Mouse (Mus musculus): ENCODE measurements around the gene Pink1. TPM values are rescaled to one million over a fixed set of nuclear protein-coding genes. Genes with fewer than 3 reads are reported as not detected.
A peak's percentile ranks its signal among the peaks of the same experiment; 100 is the strongest.

The Pink1 gene
- polyA plus RNA-seq, 1 experiment from 2014 or later = 24.1 TPM

- Histone ChIP-seq H3K36me3 (ENCODE audit: control insufficient read depth, insufficient read depth, low read length) (no peaks in the 10 kb centered on the region), H3K4me2 (replicated peaks; ENCODE audit: low read depth, low read length) (no peak overlapping the region), H3K4me1 (ENCODE audit: control insufficient read depth, insufficient read depth, low read length) (no peaks in the 10 kb centered on the region), H3K9me3 (ENCODE audit: control insufficient read depth, low read depth, low read length) (no peaks in the 10 kb centered on the region), H3K27ac (ENCODE audit: low read length) (no peak overlapping the region), H3K27me3 (ENCODE audit: control insufficient read depth, insufficient read depth, low read length) (no peaks in the 10 kb centered on the region), H3K4me3 (ENCODE audit: low read depth, low read length) (no peak overlapping the region), H3K9ac (replicated peaks; ENCODE audit: low read depth, low read length) (no peak overlapping the region)
- WGBS = 85% methylated on average over 12 of the region's 12 CpGs
- no peak for ATAC-seq (ENCODE audit: insufficient number of reproducible peaks, insufficient read depth, low FRiP score, low read depth)
Measured at GRCm38 (mm10) chr4:138286411-138286810, 39.7 kb downstream of the Pink1 start.

GRCm38 (mm10) chr4:138282834-138283233, 43.3 kb downstream of the Pink1 start:
- no peaks in the 10 kb centered on the region for H3K36me3 ChIP-seq (ENCODE audit: control insufficient read depth, insufficient read depth, low read length)
- H3K4me1 ChIP-seq (ENCODE audit: control insufficient read depth, insufficient read depth, low read length) = no peaks in the 10 kb centered on the region
- 21% methylated on average over 4 of the region's 4 CpGs for WGBS
- H3K9me3 ChIP-seq (ENCODE audit: control insufficient read depth, low read depth, low read length) = no peaks in the 10 kb centered on the region
- no peak for ATAC-seq (ENCODE audit: insufficient number of reproducible peaks, insufficient read depth, low FRiP score, low read depth)
- H3K4me3 ChIP-seq (ENCODE audit: low read depth, low read length) = no peak overlapping the region
- no peak overlapping the region for H3K27ac ChIP-seq (ENCODE audit: low read length)
- H3K9ac ChIP-seq (replicated peaks; ENCODE audit: low read depth, low read length) = no peak overlapping the region
- H3K4me2 ChIP-seq (replicated peaks; ENCODE audit: low read depth, low read length) = no peak overlapping the region
- H3K27me3 ChIP-seq (ENCODE audit: control insufficient read depth, insufficient read depth, low read length) = no peaks in the 10 kb centered on the region

- H3K27ac ChIP-seq (ENCODE audit: low read length) = no peak overlapping the region
- H3K9me3 ChIP-seq (ENCODE audit: control insufficient read depth, low read depth, low read length) = no peaks in the 10 kb centered on the region
- no peak overlapping the region for H3K4me3 ChIP-seq (ENCODE audit: low read depth, low read length)
- H3K27me3 ChIP-seq (ENCODE audit: control insufficient read depth, insufficient read depth, low read length) = no peaks in the 10 kb centered on the region
- H3K4me2 ChIP-seq (replicated peaks; ENCODE audit: low read depth, low read length) = no peak overlapping the region
- H3K9ac ChIP-seq (replicated peaks; ENCODE audit: low read depth, low read length) = no peak overlapping the region
- WGBS = 65% methylated on average over 7 of the region's 7 CpGs
- no peaks in the 10 kb centered on the region for H3K4me1 ChIP-seq (ENCODE audit: control insufficient read depth, insufficient read depth, low read length)
- no peak for ATAC-seq (ENCODE audit: insufficient number of reproducible peaks, insufficient read depth, low FRiP score, low read depth)
- H3K36me3 ChIP-seq (ENCODE audit: control insufficient read depth, insufficient read depth, low read length) = no peaks in the 10 kb centered on the region
Measured at GRCm38 (mm10) chr4:138278346-138278745, 47.8 kb downstream of the Pink1 start.

GRCm38 (mm10) chr4:138272011-138272997, 53.8 kb downstream of the Pink1 start:
- H3K4me1 ChIP-seq (ENCODE audit: control insufficient read depth, insufficient read depth, low read length) = no peaks in the 10 kb centered on the region
- no peak overlapping the region for H3K9ac ChIP-seq (replicated peaks; ENCODE audit: low read depth, low read length)
- WGBS = 64% methylated on average over 14 of the region's 14 CpGs
- no peak overlapping the region for H3K4me3 ChIP-seq (ENCODE audit: low read depth, low read length)
- no peak overlapping the region for H3K4me2 ChIP-seq (replicated peaks; ENCODE audit: low read depth, low read length)
- no peaks in the 10 kb centered on the region for H3K9me3 ChIP-seq (ENCODE audit: control insufficient read depth, low read depth, low read length)
- ATAC-seq (ENCODE audit: insufficient number of reproducible peaks, insufficient read depth, low FRiP score, low read depth) = peak; percentile 64; the same call in 1 of the 2 replicates
- H3K27ac ChIP-seq (ENCODE audit: low read length) = no peak overlapping the region
- no peaks in the 10 kb centered on the region for H3K27me3 ChIP-seq (ENCODE audit: control insufficient read depth, insufficient read depth, low read length)
- H3K36me3 ChIP-seq (ENCODE audit: control insufficient read depth, insufficient read depth, low read length) = no peaks in the 10 kb centered on the region

GRCm38 (mm10) chr4:138267869-138268268, 58.2 kb downstream of the Pink1 start:
- Histone ChIP-seq H3K27ac (ENCODE audit: low read length) (no peak overlapping the region), H3K9me3 (ENCODE audit: control insufficient read depth, low read depth, low read length) (no peaks in the 10 kb centered on the region), H3K4me1 (ENCODE audit: control insufficient read depth, insufficient read depth, low read length) (0 out of 2 replicates have a peak, but pooled peaks cover 1% of the 10 kb centered on the region), H3K9ac (replicated peaks; ENCODE audit: low read depth, low read length) (no peak overlapping the region), H3K4me3 (ENCODE audit: low read depth, low read length) (no peak overlapping the region), H3K27me3 (ENCODE audit: control insufficient read depth, insufficient read depth, low read length) (no peaks in the 10 kb centered on the region; the same call in 1 of the 2 replicates), H3K4me2 (replicated peaks; ENCODE audit: low read depth, low read length) (no peak overlapping the region), H3K36me3 (ENCODE audit: control insufficient read depth, insufficient read depth, low read length) (no peaks in the 10 kb centered on the region)
- WGBS = 79% methylated on average over 10 of the region's 10 CpGs
- no peak for ATAC-seq (ENCODE audit: insufficient number of reproducible peaks, insufficient read depth, low FRiP score, low read depth)

Small RNA genes within 50 kb of the gene (microRNA-seq; reads per million reads assigned to microRNA genes)
- gene Gm27646 (not detected), gene Mir7019 (1.0 reads per million)

Other genes with a start within 250 kb of the Pink1 start
- gene Hp1bp3, start 110.0 kb downstream of the Pink1 start, polyA plus RNA-seq (2014; fragmentation: Nextera tagmentation; extraction: Ambion mirVana) = 192 and 196 TPM in 2 replicates
- gene Sh2d5, start 75.9 kb downstream of the Pink1 start, polyA plus RNA-seq (2014; fragmentation: Nextera tagmentation; extraction: Ambion mirVana) = 0.41 and 0.48 TPM in 2 replicates
- gene Kif17, start 75.9 kb downstream of the Pink1 start, polyA plus RNA-seq (2014; fragmentation: Nextera tagmentation; extraction: Ambion mirVana) = 0.98 and 1.5 TPM in 2 replicates
- gene Ddost, start 21.6 kb downstream of the Pink1 start, polyA plus RNA-seq (2014; fragmentation: Nextera tagmentation; extraction: Ambion mirVana) = 351 and 363 TPM in 2 replicates
- 8.3 and 11.5 TPM in 2 replicates for gene Cda, start 41.7 kb upstream of the Pink1 start, polyA plus RNA-seq (2014; fragmentation: Nextera tagmentation; extraction: Ambion mirVana)
- 0.17 and 0.25 TPM in 2 replicates for gene Fam43b, start 70.2 kb upstream of the Pink1 start, polyA plus RNA-seq (2014; fragmentation: Nextera tagmentation; extraction: Ambion mirVana)
- 17.6 and 19.4 TPM in 2 replicates for gene Mul1, start 108.4 kb upstream of the Pink1 start, polyA plus RNA-seq (2014; fragmentation: Nextera tagmentation; extraction: Ambion mirVana)
- gene Camk2n1, start 128.0 kb upstream of the Pink1 start, polyA plus RNA-seq (2014; fragmentation: Nextera tagmentation; extraction: Ambion mirVana) = 4.0 and 5.1 TPM in 2 replicates